8 mouse cellular contexts compared by ENCODE assay signal in the genomic region with DNA sequence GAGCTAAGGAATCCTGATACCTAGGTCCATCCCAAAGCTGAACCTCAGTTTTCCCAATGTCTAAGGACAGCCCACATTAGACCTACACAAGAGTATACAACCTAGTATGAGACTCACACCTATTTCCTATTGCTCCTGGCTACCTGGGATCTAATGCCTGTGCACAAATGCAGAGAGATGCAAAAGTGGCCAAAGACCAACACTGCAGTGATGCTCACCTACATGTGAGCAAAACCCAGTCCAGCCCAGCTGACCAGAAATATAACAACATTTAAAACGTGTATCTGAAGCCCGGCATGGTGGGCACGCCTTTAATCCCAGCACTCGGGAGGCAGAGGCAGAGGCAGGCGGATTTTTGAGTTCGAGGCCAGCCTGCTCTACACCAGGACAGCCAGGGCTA. TPM values are rescaled to one million over a fixed set of nuclear protein-coding genes. Genes with fewer than 3 reads are reported as not detected.
DNase-seq lines count a peak whose midpoint lies in the region; ATAC-seq and TF ChIP-seq lines count a peak whose summit lies in the region.

No protein-coding gene starts in this region.

- no peaks in the 10 kb centered on the region for H3K79me2 ChIP-seq in myocyte (ENCODE audit: control insufficient read depth, insufficient read depth)

- H3K27me3 ChIP-seq in kidney, embryonic 14.5 days (ENCODE audit: control insufficient read depth, insufficient read depth, low read length): no peaks in the 10 kb centered on the region
- no peaks in the 10 kb centered on the region for H3K27me3 ChIP-seq in kidney, adult 2 months (replicated peaks; ENCODE audit: control insufficient read depth, insufficient read depth, low read length)
- peaks cover 15% of the 10 kb centered on the region; the same call in 1 of the 2 replicates for H3K27me3 ChIP-seq in embryonic facial prominence, embryonic 10.5 days (replicated peaks; ENCODE audit: low read depth, poor library complexity, severe bottlenecking)
- H3K27me3 ChIP-seq in intestine, postnatal 0 days (replicated peaks; ENCODE audit: control insufficient read depth, insufficient read depth, low read length): no peaks in the 10 kb centered on the region
- no peaks in the 10 kb centered on the region for H3K27me3 ChIP-seq in myocyte (ENCODE audit: control insufficient read depth, insufficient read depth, insufficient read length)

- DNase-seq in kidney, adult 2 months: no peak
- DNase-seq in embryonic facial prominence, embryonic 10.5 days (ENCODE audit: low spot score): no peak
- no peak for DNase-seq in adrenal gland, adult (ENCODE audit: inconsistent age in 2 of 2, low spot score in 1 of 2)
- no peak for DNase-seq in left cerebral cortex, adult 9 months (ENCODE audit: low spot score in 2 of 2)
- DNase-seq in kidney, postnatal 4 days: no peak

- peaks cover 18% of the 10 kb centered on the region; the same call in 1 of the 2 replicates for H3K4me1 ChIP-seq in kidney, embryonic 14.5 days (ENCODE audit: control insufficient read depth, insufficient read depth, low read length)
- H3K4me1 ChIP-seq in kidney, adult 2 months (ENCODE audit: control insufficient read depth, insufficient read depth, low read length): no peaks in the 10 kb centered on the region
- H3K4me1 ChIP-seq in embryonic facial prominence, embryonic 10.5 days: peaks cover 31% of the 10 kb centered on the region
- no peaks in the 10 kb centered on the region; the same call in 1 of the 2 replicates for H3K4me1 ChIP-seq in intestine, postnatal 0 days (replicated peaks; ENCODE audit: control insufficient read depth, insufficient read depth, low read length)

- no peaks in the 10 kb centered on the region for H3K9me3 ChIP-seq in kidney, embryonic 14.5 days (ENCODE audit: control insufficient read depth, low read length)
- H3K9me3 ChIP-seq in embryonic facial prominence, embryonic 10.5 days: no peaks in the 10 kb centered on the region
- H3K9me3 ChIP-seq in intestine, postnatal 0 days (ENCODE audit: control insufficient read depth): no peaks in the 10 kb centered on the region

- H3K36me3 ChIP-seq in kidney, embryonic 14.5 days (ENCODE audit: control insufficient read depth, insufficient read depth, low read length): no peaks in the 10 kb centered on the region
- H3K36me3 ChIP-seq in kidney, adult 2 months (ENCODE audit: control insufficient read depth, insufficient read depth, low read length): no peaks in the 10 kb centered on the region
- H3K36me3 ChIP-seq in embryonic facial prominence, embryonic 10.5 days (replicated peaks): no peaks in the 10 kb centered on the region
- H3K36me3 ChIP-seq in intestine, postnatal 0 days (ENCODE audit: control insufficient read depth, insufficient read depth): no peaks in the 10 kb centered on the region
- H3K36me3 ChIP-seq in myocyte (ENCODE audit: control insufficient read depth, insufficient read depth): no peaks in the 10 kb centered on the region

- TF ChIP-seq POLR2A in kidney, adult 2 months (IDR thresholded peaks at IDR 0.05; ENCODE audit: low read depth, low read length): no peak
- TF ChIP-seq POLR2A in myocyte (IDR thresholded peaks at IDR 0.05; ENCODE audit: insufficient read length, low read depth): no peak

- H3K9ac ChIP-seq in kidney, embryonic 14.5 days (ENCODE audit: low read depth, low read length): no peak overlapping the region
- no peak overlapping the region for H3K9ac ChIP-seq in intestine, postnatal 0 days (ENCODE audit: low read depth, low read length)

- 16% methylated on average over 6 of the region's 6 CpGs for WGBS in kidney, embryonic 14.5 days
- WGBS in kidney, adult 2 months: 41% methylated on average over 6 of the region's 6 CpGs
- WGBS in embryonic facial prominence, embryonic 10.5 days: 9% methylated on average over 6 of the region's 6 CpGs
- 24% methylated on average over 6 of the region's 6 CpGs for WGBS in intestine, postnatal 0 days

- H3K27ac ChIP-seq in kidney, embryonic 14.5 days (ENCODE audit: low read depth, low read length): no peak overlapping the region
- no peak overlapping the region for H3K27ac ChIP-seq in kidney, adult 2 months (ENCODE audit: insufficient read depth, low read depth, low read length)
- no peak overlapping the region for H3K27ac ChIP-seq in embryonic facial prominence, embryonic 10.5 days (replicated peaks)
- no peak overlapping the region for H3K27ac ChIP-seq in intestine, postnatal 0 days (ENCODE audit: low read depth, low read length)

- no peak for ATAC-seq in kidney, embryonic 14.5 days (ENCODE audit: low FRiP score, low TSS enrichment)
- no peak for ATAC-seq in intestine, postnatal 0 days

- H3ac ChIP-seq in myocyte (ENCODE audit: control insufficient read depth, insufficient read length): no peak overlapping the region

- no peak for TF ChIP-seq CTCF in kidney, adult 2 months (conservative IDR thresholded peaks at IDR 0.05; ENCODE audit: insufficient read depth, insufficient read length, low read depth, low read length)
- no peak for TF ChIP-seq CTCF in intestine, postnatal 0 days (IDR thresholded peaks at IDR 0.05; ENCODE audit: low read depth)

- H3K4me2 ChIP-seq in kidney, embryonic 14.5 days (replicated peaks; ENCODE audit: low read depth, low read length): peak overlapping the region; percentile 38
- peak overlapping the region; percentile 69 for H3K4me2 ChIP-seq in intestine, postnatal 0 days (replicated peaks; ENCODE audit: low read depth)
- H3K4me2 ChIP-seq in myocyte (ENCODE audit: low read depth): peak overlapping the region; percentile 68

- H3K4me3 ChIP-seq in kidney, embryonic 14.5 days (ENCODE audit: low read length): peak overlapping the region; percentile 56; the same call in 1 of the 2 replicates
- H3K4me3 ChIP-seq in kidney, adult 2 months (ENCODE audit: insufficient read depth, low read depth, low read length): no peak overlapping the region
- H3K4me3 ChIP-seq in embryonic facial prominence, embryonic 10.5 days: peak overlapping the region; percentile 80
- H3K4me3 ChIP-seq in intestine, postnatal 0 days (ENCODE audit: low read depth, low read length): peak overlapping the region; percentile 88
- peak overlapping the region; percentile 88 for H3K4me3 ChIP-seq in myocyte

TF ChIP-seq in myocyte, 11 proteins besides CTCF, POLR2A, EP300 and RAD21:
- TF ChIP-seq REST (IDR thresholded peaks at IDR 0.05; ENCODE audit: insufficient read depth, insufficient read length): no peak
- no peak for TF ChIP-seq E2F4 (IDR thresholded peaks at IDR 0.05; ENCODE audit: insufficient read depth)
- TF ChIP-seq MAX (IDR thresholded peaks at IDR 0.05; ENCODE audit: low read depth): no peak

RNA-seq across cellular contexts. Expression of a gene that starts 18.2 kb away (rescaled TPM):
- polyA plus RNA-seq in kidney, embryonic 14.5 days (2014; fragmentation: Nextera tagmentation; extraction: Ambion mirVana): 19.5 and 24.9 TPM in 2 replicates
- 12.0 and 14.9 TPM in 2 replicates for polyA plus RNA-seq in kidney, adult 2 months (2012; rRNA removed)
- polyA plus RNA-seq in embryonic facial prominence, embryonic 10.5 days (2016; fragmentation: Nextera tagmentation; extraction: Ambion mirVana): 27.2 and 31.0 TPM in 2 replicates
- 8.1 and 8.2 TPM in 2 replicates for polyA plus RNA-seq in intestine, postnatal 0 days (2015; fragmentation: Nextera tagmentation; extraction: Ambion mirVana)
- polyA plus RNA-seq in myocyte (2012; fragmentation: generic; extraction: Trizol): 9.9 TPM

RNA-seq across cellular contexts. Expression of a gene that starts 53.4 kb away (rescaled TPM):
- 15.3 and 19.1 TPM in 2 replicates for polyA plus RNA-seq in kidney, embryonic 14.5 days (2014; fragmentation: Nextera tagmentation; extraction: Ambion mirVana)
- polyA plus RNA-seq in kidney, adult 2 months (2012; rRNA removed): 7.9 and 9.8 TPM in 2 replicates
- 22.4 and 24.4 TPM in 2 replicates for polyA plus RNA-seq in embryonic facial prominence, embryonic 10.5 days (2016; fragmentation: Nextera tagmentation; extraction: Ambion mirVana)
- polyA plus RNA-seq in intestine, postnatal 0 days (2015; fragmentation: Nextera tagmentation; extraction: Ambion mirVana): 3.1 and 3.4 TPM in 2 replicates
- polyA plus RNA-seq in myocyte (2012; fragmentation: generic; extraction: Trizol): 5.1 TPM

RNA-seq across cellular contexts. Expression of a gene that starts 54.8 kb away (rescaled TPM):
- polyA plus RNA-seq in kidney, embryonic 14.5 days (2014; fragmentation: Nextera tagmentation; extraction: Ambion mirVana): 0.29 and 0.45 TPM in 2 replicates
- 0.11 TPM in 1 of 2 replicates, not detected in the other for polyA plus RNA-seq in kidney, adult 2 months (2012; rRNA removed)
- polyA plus RNA-seq in embryonic facial prominence, embryonic 10.5 days (2016; fragmentation: Nextera tagmentation; extraction: Ambion mirVana): 0.71 and 1.0 TPM in 2 replicates
- not detected in 2 replicates for polyA plus RNA-seq in intestine, postnatal 0 days (2015; fragmentation: Nextera tagmentation; extraction: Ambion mirVana)
- polyA plus RNA-seq in myocyte (2012; fragmentation: generic; extraction: Trizol): 0.02 TPM
